Mouse (Mus musculus): Measurements from ENCODE around the gene Acot6. TPM values are rescaled to one million over a fixed set of nuclear protein-coding genes. Genes with fewer than 3 reads are reported as not detected.
"Not testable (repeated sequence)": the region's sequence is repeated elsewhere in the genome, so short reads cannot be mapped to it uniquely, and the experiment has no call there.

The Acot6 gene
- 1 to 10 TPM; 4.5 to 4.6 TPM for total RNA-seq (2021)
- long read RNA-seq, experiment 1, partial matches to known transcripts, result 0 of 1 reads
- long read RNA-seq, experiment 1, other reads (novel, unspliced or antisense), result 0 of 1 reads
- long read RNA-seq, experiment 2, partial matches to known transcripts, result 0 of 2 reads
- long read RNA-seq, experiment 2, other reads (novel, unspliced or antisense), result 0 of 2 reads

DNA sequence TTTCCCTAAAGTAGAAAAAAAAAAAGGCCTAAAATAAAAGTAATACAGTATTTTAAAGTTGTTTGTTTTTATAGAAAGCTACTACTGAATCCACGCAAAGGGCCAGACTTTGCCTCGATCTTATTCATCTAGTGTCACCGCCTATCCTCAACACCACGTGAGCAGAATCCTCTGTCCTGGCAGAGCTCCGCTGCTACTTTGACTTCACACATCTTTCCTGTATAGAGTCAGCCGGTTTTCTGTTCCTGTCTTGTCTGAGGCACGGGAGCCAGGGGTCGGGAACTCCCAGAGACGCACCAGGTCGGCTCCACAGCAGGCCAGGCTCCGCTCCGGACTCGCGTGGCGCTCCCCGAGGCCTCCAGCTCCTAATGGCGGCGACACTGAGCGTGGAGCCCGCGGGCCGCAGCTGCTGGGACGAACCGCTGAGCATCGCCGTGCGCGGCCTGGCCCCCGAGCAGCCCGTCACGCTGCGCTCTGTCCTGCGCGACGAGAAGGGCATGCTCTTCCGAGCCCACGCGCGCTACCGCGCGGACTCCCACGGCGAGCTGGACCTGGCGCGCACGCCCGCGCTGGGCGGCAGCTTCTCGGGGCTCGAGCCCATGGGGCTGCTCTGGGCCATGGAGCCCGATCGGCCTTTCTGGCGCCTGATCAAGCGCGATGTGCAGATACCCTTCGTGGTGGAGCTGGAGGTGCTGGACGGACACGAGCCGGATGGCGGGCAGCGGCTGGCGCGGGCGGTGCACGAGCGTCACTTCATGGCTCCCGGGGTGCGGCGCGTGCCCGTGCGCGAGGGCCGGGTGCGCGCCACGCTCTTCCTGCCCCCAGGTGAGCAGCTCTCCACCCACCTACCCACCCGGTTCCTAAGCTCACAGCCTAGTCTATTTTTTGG, at the start of gene Acot6:
TSS of gene Acot6 (plus strand) at position 51 of the 889 bp plus-strand sequence.
- peak; percentile 54 to 56 for DNase-seq

DNA sequence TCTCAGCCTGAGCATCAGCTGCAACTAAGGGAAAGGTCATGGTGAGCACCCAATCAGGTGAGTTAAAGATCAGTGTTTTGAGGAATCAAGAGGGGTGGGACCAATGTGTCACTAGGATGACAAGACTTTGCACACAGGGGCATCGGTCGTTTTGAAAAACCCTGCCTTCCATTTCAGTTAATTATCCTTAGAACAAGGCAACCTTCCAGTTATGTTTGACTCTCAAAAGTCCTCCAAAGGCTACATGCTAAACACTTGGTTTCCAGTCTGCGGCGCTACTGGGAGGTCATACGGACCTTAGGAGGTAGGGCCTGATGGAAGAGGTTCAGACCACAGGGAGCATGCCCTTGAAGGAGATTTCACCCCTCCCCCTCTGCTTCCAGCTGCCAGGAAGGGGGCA, 49.7 kb upstream of the Acot6 start:
- DNase-seq, result not testable (repeated sequence)

- DNase-seq, result no peak
Observed at GRCm38 (mm10) chr12:84051937-84052474, 48.4 kb upstream of the Acot6 start, which contains the start of gene Acot3. Gene Acot3, plus strand, starts transcription at chr12:84052144.

DNA sequence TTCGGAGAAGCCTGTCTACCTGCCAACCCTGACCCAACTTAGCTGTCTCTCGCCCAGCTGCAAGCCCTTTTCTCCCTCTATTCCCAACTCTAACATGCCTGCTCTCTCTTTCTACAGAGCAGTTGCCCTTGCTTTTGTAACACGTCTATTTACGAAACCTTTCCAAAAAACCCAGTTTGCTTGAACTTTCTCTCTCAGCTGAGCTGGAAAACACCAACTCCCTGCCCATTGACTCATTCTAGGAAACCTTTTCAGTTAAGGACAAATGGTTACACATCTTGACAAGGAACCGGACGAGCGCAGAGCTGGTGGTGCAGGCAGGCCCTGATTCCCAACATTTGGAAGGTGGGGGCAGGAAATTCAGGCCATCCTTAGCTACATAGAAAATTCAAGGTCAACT, 47.8 kb upstream of the Acot6 start:
- DNase-seq, result no peak

DNA sequence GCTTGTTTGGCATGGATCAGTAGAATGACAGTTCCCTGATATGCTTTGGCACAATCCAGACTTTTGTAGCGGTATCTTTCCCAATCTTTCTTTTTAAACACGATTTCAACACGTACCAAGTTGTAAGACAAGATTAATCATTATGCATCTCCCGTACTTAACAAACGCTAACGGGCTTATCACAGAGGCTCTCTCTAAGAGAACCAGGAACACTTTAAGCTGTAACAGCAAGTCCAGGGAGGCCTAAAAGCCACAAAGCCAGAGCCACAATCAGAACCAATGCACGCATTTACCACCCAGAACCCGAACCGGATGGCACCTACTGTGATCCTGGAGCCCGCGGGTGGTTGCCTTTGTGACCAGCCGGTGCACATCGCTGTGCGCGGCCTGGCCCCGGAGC, 47.3 kb upstream of the Acot6 start:
- DNase-seq, result no peak

- peak; percentile 28 to 32 for DNase-seq
Observed at GRCm38 (mm10) chr12:84053679-84054391, 46.6 kb upstream of the Acot6 start.

DNA sequence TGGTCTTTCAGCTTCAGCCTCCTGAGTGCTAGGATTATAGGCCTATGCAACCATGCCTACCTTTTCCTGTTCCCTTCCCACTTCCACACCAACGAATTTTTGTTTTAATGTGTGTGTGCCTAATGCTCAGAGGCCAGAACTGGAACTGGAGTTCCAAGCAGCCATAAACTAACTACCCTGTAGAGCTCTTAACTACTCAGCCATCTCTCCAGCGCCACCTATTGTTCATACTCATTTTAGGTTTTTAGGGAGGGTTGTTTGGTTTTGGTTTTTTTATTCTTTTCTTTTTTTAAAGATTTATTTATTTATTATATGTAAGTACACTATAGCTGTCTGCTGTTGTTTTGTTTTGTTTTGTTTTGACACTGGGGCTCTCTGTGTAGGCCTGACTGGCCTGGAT, 39.5 kb upstream of the Acot6 start:
- no peak for DNase-seq

DNA sequence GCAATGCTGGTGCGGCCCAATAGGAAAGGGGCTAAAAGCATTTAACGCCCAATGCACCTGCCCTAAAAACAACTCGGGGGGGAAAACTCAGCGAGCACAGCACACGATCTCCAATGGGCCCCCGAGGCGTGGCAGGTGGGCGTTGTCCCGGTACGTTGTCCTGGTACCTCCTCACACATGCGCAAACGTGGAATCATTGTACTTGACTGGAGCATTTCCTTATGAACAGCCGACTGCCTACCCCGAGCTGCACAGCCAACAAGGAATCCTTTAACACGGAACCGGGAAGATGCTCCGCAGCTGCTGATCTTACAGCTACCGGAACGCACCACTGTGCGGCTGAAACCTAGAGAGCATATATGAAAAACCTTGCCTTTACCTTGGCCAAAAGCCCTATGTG, 38.1 kb upstream of the Acot6 start:
- no peak for DNase-seq

DNA sequence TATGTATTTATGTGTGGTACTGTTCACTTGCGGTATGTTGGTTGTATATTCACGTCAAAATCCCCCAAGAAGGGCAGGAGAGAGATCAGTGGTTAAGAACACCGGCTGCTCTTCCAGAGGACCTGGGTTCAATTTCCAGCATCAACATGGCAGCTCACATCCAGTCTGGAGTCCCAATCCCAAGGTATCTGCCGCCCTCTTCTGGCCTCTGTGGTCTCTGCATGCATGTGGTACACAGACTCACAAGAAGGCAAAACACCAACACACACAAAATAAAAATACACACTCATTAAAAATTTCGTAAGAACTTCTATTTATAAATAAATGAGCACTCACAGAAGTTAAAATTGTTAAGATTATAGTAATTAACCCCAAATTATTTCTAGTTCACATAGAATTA, 37.2 kb upstream of the Acot6 start:
- no peak for DNase-seq

- DNase-seq, result no peak
Observed at GRCm38 (mm10) chr12:84063833-84064232, 36.6 kb upstream of the Acot6 start.

GRCm38 (mm10) chr12:84064621-84065020, 35.8 kb upstream of the Acot6 start:
- DNase-seq, result no peak

- no peak for DNase-seq
Observed at GRCm38 (mm10) chr12:84067752-84068151, 32.7 kb upstream of the Acot6 start.

DNA sequence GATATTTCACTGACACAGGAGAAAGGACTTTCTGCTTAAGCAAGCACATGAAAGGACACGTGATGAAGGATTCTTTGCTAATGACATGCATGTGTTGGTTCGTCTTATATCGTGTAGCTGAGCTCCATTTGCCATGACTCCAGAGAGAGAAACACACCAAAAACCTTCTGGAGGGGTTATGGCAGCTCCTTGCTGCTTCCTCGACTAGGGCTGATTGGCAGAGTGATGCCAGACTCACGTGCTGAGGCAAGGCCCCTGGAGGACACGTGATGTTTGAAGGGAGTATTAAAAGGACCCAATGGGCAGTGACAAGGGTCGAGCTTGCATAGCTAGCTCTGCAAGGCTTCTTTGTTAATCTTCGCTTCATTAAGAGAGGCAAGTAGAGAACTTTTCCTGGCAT, 32.2 kb upstream of the Acot6 start:
- no peak for DNase-seq

GRCm38 (mm10) chr12:84068986-84069385, 31.5 kb upstream of the Acot6 start, which contains the start of gene Acot5:
Gene Acot5, plus strand, starts transcription at chr12:84069325.
- no peak for DNase-seq

DNA sequence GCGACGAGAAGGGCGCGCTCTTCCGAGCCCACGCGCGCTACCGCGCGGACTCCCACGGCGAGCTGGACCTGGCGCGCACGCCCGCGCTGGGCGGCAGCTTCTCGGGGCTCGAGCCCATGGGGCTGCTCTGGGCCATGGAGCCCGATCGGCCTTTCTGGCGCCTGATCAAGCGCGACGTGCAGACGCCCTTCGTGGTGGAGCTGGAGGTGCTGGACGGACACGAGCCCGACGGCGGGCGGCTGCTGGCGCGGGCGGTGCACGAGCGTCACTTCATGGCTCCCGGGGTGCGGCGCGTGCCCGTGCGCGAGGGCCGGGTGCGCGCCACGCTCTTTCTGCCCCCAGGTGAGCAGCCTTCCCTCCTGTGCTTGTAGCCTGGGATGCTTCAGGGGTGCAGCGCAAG, 30.9 kb upstream of the Acot6 start:
- peak; percentile 56 to 57 for DNase-seq

DNA sequence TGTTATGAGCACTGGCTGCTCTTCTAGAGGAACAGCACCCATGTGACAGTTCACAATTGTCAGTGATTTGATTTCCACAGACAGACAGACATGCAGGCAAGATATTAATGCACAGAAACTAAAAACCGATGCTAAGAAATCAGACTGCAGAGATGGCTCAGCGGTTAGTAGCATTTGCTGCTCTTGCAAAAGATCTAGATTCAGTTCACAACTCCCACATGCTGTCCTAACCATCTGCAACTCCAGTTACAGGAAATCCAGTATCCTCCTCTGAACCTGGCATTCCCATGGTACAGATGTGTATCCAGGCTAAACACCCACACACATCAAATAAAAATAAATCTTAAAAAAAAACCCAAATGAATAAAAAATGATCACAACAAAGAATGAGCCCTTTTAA, 28.8 kb upstream of the Acot6 start:
- DNase-seq, result no peak

- DNase-seq, result no peak
Observed at GRCm38 (mm10) chr12:84077371-84077990, 23.0 kb upstream of the Acot6 start.

GRCm38 (mm10) chr12:84083842-84084241, 16.6 kb upstream of the Acot6 start:
- DNase-seq, result no peak

- DNase-seq, result no peak
Observed at GRCm38 (mm10) chr12:84084581-84084980, 15.9 kb upstream of the Acot6 start.

DNA sequence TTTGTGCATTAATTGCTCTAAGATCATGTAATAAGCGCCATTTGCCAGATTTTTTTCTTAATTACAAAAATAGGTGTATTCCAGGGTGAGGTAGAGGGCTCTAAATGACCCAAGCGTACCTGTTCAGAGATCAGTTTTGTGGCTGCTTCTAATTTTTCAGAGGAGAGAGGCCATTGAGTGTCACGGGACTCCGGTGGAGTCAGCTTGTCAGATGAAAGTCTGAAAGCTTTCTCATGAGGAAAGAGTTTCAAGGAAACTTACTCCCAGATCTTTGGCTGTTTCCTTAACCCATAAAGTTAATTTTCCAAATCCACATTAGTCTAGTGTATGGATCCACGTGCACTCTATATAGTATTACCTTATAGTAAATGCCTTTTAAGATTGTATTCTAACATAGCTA, 5.8 kb upstream of the Acot6 start:
- not testable (repeated sequence) for DNase-seq

DNA sequence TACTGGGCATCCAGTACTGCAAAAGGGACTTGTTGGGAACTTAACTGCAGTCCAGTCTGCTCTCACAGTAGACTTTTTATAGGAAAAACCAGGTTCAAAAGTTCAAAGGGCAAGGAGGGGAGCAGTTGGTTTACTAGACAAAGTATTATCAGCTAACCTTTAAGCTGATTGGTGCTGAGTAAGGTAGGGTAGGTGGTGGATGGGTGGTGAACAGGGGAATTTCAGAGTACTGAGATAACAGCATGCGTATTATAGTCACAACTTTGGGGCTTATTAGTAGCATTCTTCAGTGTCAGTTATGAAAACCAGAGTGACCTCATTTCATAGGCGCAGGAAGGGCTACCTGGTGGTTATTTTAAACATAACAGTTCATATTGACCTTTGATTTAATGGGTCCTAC, 849 bp upstream of the Acot6 start:
- no peak for DNase-seq

GRCm38 (mm10) chr12:84100071-84100470, 383 bp upstream of the Acot6 start:
- DNase-seq, result peak in 1 of 2 experiments; percentile 7

Measured in adrenal gland, postnatal 36 days (tissue).